Mouse (Mus musculus): ENCODE data around the gene Iscu.
"Not testable (repeated sequence)": the region's sequence is repeated elsewhere in the genome, so short reads cannot be mapped to it uniquely, and the experiment has no call there.

The Iscu gene

DNA sequence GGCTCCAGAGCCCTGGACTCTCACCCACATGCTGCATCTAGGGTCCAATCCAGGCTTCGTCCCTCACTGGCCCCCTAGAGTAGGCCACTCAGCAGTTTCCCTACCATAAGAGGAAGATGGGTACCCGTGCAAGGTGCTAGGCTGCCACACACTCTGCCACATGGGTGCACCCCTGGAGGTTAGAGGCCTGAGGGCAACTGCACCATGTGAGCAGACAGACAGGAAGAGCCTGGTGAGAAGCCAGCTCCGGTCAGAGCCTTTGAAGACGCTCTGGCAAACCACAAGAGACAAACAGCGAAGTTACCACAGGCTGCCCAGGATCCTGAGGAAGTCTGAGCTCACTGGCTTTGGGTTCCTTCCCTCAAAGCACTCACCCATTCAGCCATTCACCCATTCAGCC, 14.4 kb downstream of the Iscu start:
- no peak for DNase-seq (ENCODE audit: extremely low spot score, low spot score)

DNA sequence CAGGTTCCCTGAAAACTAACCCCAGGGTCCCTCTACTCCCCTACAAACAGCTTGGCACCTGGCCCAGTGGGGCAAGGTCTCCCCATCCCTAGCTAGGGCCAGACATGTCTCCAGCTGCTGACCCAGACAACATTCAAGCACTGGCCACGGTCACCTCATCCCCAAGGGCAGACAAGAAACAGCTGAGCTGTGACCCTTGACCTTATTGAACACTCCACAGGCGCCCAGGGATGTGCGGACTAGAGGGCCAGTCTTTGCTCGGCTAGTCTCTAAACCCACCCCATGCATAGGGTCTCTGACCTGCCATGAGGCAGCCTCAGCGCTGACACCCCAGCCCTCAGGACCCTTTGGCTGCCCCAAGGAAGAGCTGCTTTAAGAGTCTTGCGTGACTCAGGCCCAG, 16.1 kb downstream of the Iscu start:
- DNase-seq (ENCODE audit: extremely low spot score, low spot score): peak; percentile 29

DNA sequence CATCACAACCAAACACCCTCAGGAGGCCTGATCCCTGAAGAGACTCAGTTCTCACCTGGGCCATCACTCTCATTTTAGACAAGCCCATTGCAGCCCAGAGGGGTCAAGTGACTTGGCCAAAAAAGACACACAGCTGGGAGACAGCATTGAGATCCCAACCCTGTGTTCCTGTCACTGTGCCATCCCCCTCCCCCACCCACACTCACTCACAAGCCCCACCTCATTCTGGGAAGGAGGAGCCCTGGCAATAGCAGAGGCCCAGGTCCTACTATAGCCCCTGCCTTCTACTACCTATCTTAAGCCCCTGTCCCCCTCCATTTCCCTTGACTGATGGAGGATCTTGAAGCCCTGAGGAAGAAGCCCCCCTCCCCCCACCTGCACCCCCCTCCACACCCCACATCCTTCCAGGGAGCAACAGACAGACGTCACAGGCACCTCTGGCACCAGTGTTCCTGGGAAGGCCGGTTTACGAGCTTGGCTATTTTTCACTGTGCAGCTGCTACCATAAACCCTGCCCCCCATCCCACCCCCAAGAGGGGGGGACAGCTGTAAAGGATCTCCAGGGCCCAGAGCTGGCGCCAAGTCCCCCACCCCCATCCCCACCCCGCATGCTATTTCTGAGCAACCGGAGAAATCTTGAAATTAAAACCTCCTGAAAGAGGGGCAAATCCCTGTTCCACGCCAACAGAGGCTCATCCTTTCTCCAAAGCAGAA, 16.7 kb downstream of the Iscu start:
- peak; percentile 27 for DNase-seq (ENCODE audit: extremely low spot score, low spot score)

GRCm38 (mm10) chr5:113790453-113791196, 18.1 kb downstream of the Iscu start:
- DNase-seq (ENCODE audit: extremely low spot score, low spot score): no peak

DNA sequence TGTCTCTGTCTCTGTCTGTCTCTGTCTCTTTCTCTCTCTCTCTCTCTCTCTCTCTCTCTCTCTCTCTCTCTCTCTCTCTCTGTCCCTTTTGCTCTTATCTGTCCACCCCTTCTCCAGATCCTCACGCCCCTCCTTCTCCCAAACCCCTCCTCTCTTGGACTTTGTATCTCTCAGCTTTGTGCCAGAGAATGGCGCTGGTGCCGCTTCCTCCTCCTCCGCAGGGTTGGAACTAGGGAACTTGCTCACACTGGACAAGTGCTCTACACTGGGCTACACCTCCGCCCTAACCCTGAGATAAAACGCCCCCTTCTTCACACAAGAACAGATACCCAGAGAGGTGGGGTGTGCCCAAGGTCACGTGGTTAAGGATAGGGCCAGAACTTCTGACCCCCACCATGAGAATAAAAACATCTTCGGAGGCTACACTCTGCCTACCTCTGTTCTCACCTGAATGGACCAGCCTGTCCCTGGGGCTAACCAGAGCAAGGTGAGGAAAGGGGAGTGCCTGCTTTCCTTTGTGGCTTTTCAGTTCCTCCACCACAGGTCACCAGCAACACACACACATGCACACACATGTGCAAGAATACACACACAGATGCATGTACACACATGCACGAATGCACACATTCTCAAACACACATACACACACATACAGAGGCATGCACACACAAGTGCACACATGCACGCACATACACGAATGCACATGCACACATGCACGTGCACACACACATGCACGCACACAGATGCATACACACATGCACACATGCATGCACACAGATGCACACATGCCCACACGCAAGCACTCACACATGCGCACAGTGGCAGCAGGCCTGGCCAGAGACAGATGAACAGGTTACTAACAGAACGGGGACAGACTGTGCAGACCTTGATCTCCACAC, 18.9 kb downstream of the Iscu start:
- DNase-seq (ENCODE audit: extremely low spot score, low spot score): no peak

DNA sequence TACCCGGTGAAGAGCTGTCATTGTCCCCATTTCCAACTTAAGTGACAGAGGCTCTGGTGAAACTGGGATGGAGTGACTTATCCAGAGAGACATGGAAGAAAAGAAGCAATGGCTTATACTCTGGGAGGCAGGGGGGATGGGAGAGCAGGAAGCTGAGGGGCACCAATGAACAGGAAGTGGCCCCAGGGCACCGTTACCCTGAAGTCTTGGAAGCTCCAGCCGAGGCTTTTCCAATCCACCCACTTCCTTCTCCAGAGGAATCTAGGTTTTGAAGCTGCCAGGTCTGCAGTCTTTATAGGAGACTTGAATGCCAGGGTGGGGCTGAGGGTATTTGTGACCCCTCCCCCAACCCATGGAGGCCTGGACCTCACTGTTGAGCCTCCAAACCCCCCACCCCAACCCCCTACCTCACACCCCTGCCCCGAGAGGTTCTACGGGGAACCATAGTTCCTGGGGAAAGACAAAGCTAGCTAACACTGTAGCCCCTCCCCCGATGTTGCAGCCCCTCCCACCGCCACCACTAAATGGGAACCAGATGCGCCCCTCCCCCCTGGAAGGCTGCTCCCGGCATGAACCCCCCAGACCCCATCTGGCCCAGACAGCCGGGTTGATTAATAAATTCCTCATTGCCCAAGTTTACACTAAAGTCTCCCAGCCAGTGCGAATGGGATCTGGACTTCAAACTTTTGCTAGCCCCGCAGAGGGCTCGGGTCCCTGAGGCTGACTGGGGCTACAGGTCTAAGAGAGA, 24.0 kb downstream of the Iscu start:
- peak; percentile 89 for DNase-seq (ENCODE audit: extremely low spot score, low spot score)

- peak; percentile 42 for DNase-seq (ENCODE audit: extremely low spot score, low spot score)
These were observed 24.8 kb downstream of the Iscu start for GRCm38 (mm10) chr5:113797149-113797882.

DNA sequence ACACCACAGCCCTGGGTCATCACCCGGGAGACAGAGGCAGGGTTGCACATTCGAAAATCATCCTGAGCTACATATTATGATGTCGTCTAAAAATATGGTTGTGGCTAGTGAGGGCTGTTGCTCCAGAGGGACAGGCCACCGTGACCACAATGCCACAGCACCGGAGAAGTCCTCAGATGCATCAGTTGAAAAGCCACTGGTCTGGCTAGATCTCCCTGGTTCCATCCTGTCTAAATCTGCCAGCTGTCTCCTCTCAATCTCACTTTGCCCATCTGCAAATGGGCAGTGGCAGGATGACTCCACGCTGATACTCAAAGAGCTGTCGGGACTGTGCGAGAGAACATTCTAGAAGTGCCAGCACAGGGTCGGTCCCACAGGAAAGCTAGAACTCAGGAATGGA, 26.0 kb downstream of the Iscu start:
- no peak for DNase-seq (ENCODE audit: extremely low spot score, low spot score)

GRCm38 (mm10) chr5:113799691-113800090, 27.1 kb downstream of the Iscu start:
- peak; percentile 57 for DNase-seq (ENCODE audit: extremely low spot score, low spot score)

- peak; percentile 80 for DNase-seq (ENCODE audit: extremely low spot score, low spot score)
These were observed 27.7 kb downstream of the Iscu start, which contains the start of gene Tmem119 for GRCm38 (mm10) chr5:113800280-113800679. Gene Tmem119 (minus strand): TSS chr5:113800516.

DNA sequence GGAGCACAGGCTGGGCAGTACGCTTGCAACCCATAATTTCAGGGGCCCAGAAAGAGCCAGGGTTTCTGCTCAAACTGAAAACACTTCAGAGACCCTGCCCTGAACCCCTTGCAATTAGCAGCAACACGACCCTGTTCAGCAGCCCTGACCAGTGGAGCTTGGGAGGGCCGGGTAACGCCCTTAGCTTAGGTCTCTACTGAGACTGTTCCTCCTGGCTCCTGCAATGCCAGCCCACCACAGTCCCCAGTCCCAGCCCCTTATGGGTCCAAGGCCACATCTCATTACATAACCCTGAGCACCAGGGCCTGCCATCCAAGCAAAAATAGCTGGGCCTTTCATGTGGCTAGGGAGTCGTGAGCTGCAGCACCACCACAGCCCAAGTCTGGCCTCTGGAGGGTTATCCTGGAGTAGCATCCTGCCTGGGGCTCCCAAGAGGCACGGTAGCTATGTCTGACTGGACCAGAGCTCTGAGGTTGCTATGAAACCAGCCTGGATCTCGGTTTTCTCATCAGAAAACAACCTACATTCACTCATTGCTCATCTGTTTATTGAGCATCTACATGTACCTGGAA, 31.9 kb downstream of the Iscu start:
- no peak for DNase-seq (ENCODE audit: extremely low spot score, low spot score)

DNA sequence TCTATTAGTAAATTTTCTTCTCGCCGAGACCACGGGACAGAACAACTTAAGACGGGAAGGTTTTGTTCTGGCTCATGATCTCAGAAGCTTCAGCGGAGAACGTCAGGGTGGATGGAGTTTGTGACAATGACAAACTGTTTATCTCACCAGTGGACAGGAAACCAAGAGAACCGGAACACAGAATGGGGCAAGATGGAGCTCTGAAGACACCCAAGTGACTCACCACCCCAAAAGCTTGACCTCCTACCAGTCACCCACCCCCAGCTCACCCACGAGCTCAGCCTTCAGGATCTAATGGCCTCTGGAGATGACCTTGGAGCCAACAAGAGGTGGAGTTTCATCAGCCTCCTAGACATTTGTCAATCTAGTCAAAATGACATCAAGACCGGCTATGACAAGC, 32.8 kb downstream of the Iscu start:
- DNase-seq (ENCODE audit: extremely low spot score, low spot score): no peak

GRCm38 (mm10) chr5:113806414-113806813, 33.9 kb downstream of the Iscu start:
- no peak for DNase-seq (ENCODE audit: extremely low spot score, low spot score)

DNA sequence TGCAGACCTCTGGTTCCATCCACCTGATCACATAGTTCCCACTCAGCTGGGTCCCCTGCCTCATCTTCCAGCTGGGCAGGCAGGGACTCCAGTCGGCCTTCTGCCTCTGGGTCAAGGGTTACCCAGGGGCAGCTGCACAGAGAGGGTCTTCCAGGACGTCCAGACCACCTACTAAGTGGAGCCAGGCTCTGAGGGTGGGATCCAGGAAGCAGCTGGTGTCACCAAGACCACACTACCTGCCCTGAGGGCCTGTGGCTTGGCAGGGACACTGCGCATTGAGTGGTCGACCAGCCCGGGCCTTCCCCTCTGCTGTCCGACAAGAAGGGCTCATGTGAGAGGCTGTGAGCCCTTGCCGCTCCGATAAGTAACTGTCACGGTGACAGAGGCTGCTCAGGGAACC, 35.2 kb downstream of the Iscu start:
- DNase-seq (ENCODE audit: extremely low spot score, low spot score): no peak

GRCm38 (mm10) chr5:113808177-113808576, 35.6 kb downstream of the Iscu start:
- peak; percentile 49 for DNase-seq (ENCODE audit: extremely low spot score, low spot score)

GRCm38 (mm10) chr5:113810111-113810510, 37.6 kb downstream of the Iscu start:
- no peak for DNase-seq (ENCODE audit: extremely low spot score, low spot score)

- DNase-seq (ENCODE audit: extremely low spot score, low spot score): not testable (repeated sequence)
These were observed 39.4 kb downstream of the Iscu start for GRCm38 (mm10) chr5:113811824-113812420.

- DNase-seq (ENCODE audit: extremely low spot score, low spot score): no peak
These were observed 40.1 kb downstream of the Iscu start for GRCm38 (mm10) chr5:113812638-113813037.

- DNase-seq (ENCODE audit: extremely low spot score, low spot score): no peak
These were observed 41.1 kb downstream of the Iscu start for GRCm38 (mm10) chr5:113813608-113814007.
